Mouse (Mus musculus) adrenal gland, postnatal 14 days (tissue): ENCODE data around the gene Olfr1106. TPM values are rescaled to one million over a fixed set of nuclear protein-coding genes. Genes with fewer than 3 reads are reported as not detected.

Experiments
- DNase-seq: peaks from one replicate; pipeline ENCODE4 v3.0.0; 2021; ENCODE audit warnings: mixed read lengths
- long read RNA-seq, 2 experiments: library from polyadenylated mRNA; stranded (forward); transcript quantifications; one replicate each; pipeline ENCODE4 v2.0.0; 2021
- total RNA-seq: library from RNA; stranded (reverse); gene quantifications from 2 replicates; pipeline ENCODE4 v1.2.3, GENCODE M21; 2021

Olfr1106 gene
- total RNA-seq, result not detected in 2 replicates
- long read RNA-seq, experiment 1, result 0 reads
- long read RNA-seq, experiment 2, result 0 reads

DNA sequence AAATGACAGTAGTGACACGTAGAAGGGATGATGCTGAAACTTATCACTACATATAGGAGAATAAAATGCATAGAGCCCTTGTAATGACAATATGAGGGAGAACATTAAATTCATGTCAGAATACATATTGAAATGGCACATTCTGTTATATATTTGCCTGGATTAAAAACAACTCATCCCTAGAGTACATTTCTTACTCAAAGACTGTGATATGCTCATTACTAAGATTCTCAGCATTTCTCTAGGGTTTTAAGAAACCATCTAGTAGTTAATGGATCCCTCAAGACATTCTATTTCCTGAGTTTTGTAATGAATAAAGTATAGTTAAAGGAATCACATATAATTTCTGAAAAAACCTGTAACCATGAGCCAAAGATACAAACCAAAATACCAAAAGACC lies at the start of gene Olfr1106:
Gene Olfr1106, minus strand, starts transcription at position 101 of the 400 bp plus-strand sequence.
- no peak for DNase-seq

GRCm38 (mm10) chr2:87095908-87096307 lies 43.8 kb upstream of the Olfr1106 start, which contains the start of gene Olfr1109:
Gene Olfr1109 (minus strand): TSS chr2:87096008.
- DNase-seq, result no peak

DNA sequence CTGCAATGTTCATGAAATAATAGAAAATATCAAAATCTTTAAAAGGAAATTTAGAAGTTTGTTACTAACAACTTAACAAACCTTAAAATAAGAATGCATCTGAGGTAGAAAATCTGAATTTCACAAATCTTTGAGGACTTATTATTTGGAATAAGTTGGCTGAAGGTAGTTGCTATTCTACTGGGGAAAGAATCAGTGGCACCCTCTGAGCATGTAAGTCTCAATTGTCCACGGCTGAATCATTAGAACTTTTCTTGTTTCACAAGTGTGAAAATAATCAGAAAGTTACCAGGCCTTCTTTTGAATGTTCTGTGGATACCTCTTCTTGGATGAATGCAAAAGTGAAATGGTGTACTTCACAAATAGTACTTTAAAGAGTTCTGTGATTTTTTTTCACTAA lies 23.6 kb upstream of the Olfr1106 start, which contains the start of gene Olfr1107:
Gene Olfr1107, minus strand, starts transcription at position 101 of the 400 bp plus-strand sequence.
- DNase-seq, result no peak

GRCm38 (mm10) chr2:87036431-87036830 lies 15.6 kb downstream of the Olfr1106 start, which contains the start of gene Olfr1105:
Gene Olfr1105 (minus strand): TSS chr2:87036531.
- DNase-seq, result no peak

DNA sequence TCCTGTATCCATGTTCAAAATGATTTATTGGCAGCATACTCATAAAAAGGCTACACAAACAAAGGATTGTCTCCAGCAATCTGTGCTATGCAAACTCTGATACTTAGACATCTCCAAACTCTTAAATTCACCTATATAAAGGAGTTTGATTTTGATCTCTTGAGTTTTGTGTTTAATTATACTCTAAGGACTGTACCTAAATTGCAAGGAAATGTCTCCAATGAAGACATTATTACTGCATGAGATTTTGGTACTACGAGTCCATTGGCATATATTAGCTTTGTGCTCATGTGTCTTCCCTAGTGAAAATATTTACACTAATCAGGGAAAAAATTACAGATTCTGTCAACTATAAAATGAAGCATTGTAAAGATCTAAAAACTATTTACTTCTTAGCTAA lies 25.1 kb downstream of the Olfr1106 start, which contains the start of gene Olfr1104:
Gene Olfr1104, minus strand, starts transcription at position 101 of the 400 bp plus-strand sequence.
- DNase-seq, result no peak

DNA sequence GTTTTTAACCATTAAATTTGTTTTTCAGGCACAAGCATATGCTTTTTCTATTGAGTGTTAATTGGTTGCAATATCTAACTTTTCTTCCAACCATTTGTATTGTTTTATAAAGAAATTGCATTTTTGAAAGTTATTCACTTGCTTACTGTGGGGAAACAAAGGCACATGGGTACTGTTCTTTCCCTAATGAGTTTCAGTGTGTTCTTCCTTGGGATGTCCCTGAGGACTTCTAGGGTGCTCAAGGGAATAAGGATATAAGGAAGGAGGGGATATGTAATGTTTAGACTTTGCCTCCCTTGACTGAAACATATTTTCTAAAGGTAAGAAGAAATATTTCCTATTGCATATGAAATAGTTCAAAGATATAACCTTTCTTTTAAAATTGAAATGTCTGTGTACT lies 54.0 kb downstream of the Olfr1106 start, which contains the start of gene Olfr1102:
Gene Olfr1102, plus strand, starts transcription at position 301 of the 400 bp plus-strand sequence.
- DNase-seq, result no peak

Other genes with a start within 250 kb of the Olfr1106 start
- not detected in 2 replicates for gene Olfr141, start 242.3 kb downstream of the Olfr1106 start, total RNA-seq
- gene Olfr1094, start 227.6 kb downstream of the Olfr1106 start, total RNA-seq, result not detected in 2 replicates
- not detected in 2 replicates for gene Olfr1095, start 200.6 kb downstream of the Olfr1106 start, total RNA-seq
- not detected in 2 replicates for gene Gm13723, start 177.5 kb downstream of the Olfr1106 start, total RNA-seq
- not detected in 2 replicates for gene Olfr1097, start 160.1 kb downstream of the Olfr1106 start, total RNA-seq
- not detected in 2 replicates for gene Olfr1098, start 127.7 kb downstream of the Olfr1106 start, total RNA-seq
- gene Olfr1099, start 91.6 kb downstream of the Olfr1106 start, total RNA-seq, result not detected in 2 replicates
- gene Olfr1100, start 72.3 kb downstream of the Olfr1106 start, total RNA-seq, result not detected in 2 replicates
- not detected in 2 replicates for gene Olfr1101, start 61.1 kb downstream of the Olfr1106 start, total RNA-seq
- gene Olfr1102, start 53.9 kb downstream of the Olfr1106 start, total RNA-seq, result not detected in 2 replicates
- gene Olfr1104, start 25.2 kb downstream of the Olfr1106 start, total RNA-seq, result not detected in 2 replicates
- not detected in 2 replicates for gene Olfr1105, start 15.7 kb downstream of the Olfr1106 start, total RNA-seq
- not detected in 2 replicates for gene Olfr1107, start 23.5 kb upstream of the Olfr1106 start, total RNA-seq
- gene Olfr1109, start 43.7 kb upstream of the Olfr1106 start, total RNA-seq, result not detected in 2 replicates
- gene Olfr259, start 62.3 kb upstream of the Olfr1106 start, total RNA-seq, result not detected in 2 replicates
- gene Olfr1110, start 88.0 kb upstream of the Olfr1106 start, total RNA-seq, result not detected in 2 replicates
- gene Olfr1111, start 100.4 kb upstream of the Olfr1106 start, total RNA-seq, result not detected in 2 replicates
- not detected in 2 replicates for gene Olfr1112, start 135.5 kb upstream of the Olfr1106 start, total RNA-seq
- gene Olfr1113, start 156.7 kb upstream of the Olfr1106 start, total RNA-seq, result not detected in 2 replicates
- gene Olfr1115, start 195.7 kb upstream of the Olfr1106 start, total RNA-seq, result not detected in 2 replicates
- not detected in 2 replicates for gene Olfr1116, start 215.3 kb upstream of the Olfr1106 start, total RNA-seq